Mouse (Mus musculus): ENCODE data around the gene Zc2hc1c. TPM values are rescaled to one million over a fixed set of nuclear protein-coding genes. Genes with fewer than 3 reads are reported as not detected.

Zc2hc1c gene
- polyA plus RNA-seq (2011; ENCODE audit: insufficient read length, low read depth, missing spikeins), result 0.32 and 0.53 TPM in 2 replicates

DNA sequence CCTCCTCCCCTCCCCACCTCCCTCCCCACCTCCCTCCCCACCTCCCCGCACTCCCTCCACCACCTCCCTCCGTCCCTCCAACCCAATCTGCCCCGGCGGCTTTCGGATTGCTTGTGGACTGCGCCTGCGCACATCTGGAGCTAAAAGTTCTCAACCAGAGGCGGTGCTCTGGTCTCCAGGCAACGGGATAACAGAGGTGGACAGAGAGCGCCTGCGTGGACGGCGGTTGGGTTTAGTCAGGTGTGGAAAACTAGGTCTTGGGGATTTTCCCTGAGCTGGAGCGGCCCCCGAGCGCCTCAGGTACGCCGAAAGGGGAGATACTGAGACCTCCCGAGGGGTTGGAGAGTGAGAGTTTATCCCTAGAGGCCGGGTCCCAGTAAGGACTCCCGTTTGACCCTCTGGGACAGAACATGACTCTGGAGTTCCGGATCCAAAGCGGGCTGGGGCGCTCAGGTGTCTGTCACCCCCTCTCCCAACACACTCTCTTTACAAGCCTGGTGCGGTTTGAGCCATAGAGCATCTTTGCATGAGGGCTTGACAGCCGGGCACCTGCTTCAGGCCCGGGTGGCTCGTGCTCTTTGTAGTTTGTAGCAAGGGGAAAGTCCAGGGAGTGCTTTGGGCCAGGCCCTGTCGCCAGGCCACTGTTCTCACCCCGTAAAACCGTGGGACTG, at the start of gene Zc2hc1c:
Zc2hc1c (plus strand) TSS at position 106 of the 671 bp plus-strand sequence.
- H3K27ac ChIP-seq (ENCODE audit: insufficient read depth, low read length), result peak within 1 kb of the TSS; percentile 60
- TF ChIP-seq POLR2A (IDR thresholded peaks at IDR 0.05; ENCODE audit: low read depth, low read length) (0 out of 2 replicates have a peak, but pooled peaks have one; percentile 33), CTCF (IDR thresholded peaks at IDR 0.05; ENCODE audit: borderline replicate concordance, insufficient read depth, low read length) (no peak)
- H3K4me1 ChIP-seq (ENCODE audit: control insufficient read depth, insufficient read depth, low read length), result peaks cover 3% of the 10 kb centered on the region; the same call in 1 of the 2 replicates
- peak within 1 kb of the TSS; percentile 54 for H3K4me3 ChIP-seq (ENCODE audit: insufficient read depth, low read length)

- TF ChIP-seq POLR2A (IDR thresholded peaks at IDR 0.05; ENCODE audit: low read depth, low read length) (0 out of 2 replicates have a peak, but pooled peaks have one; percentile 18), CTCF (IDR thresholded peaks at IDR 0.05; ENCODE audit: borderline replicate concordance, insufficient read depth, low read length) (no peak)
- Histone ChIP-seq H3K4me1 (ENCODE audit: control insufficient read depth, insufficient read depth, low read length) (no peaks in the 10 kb centered on the region), H3K27ac (ENCODE audit: insufficient read depth, low read length) (peak overlapping the region; percentile 59; the same call in 1 of the 2 replicates), H3K4me3 (ENCODE audit: insufficient read depth, low read length) (no peak overlapping the region)
These were observed 36.3 kb upstream of the Zc2hc1c start for GRCm38 (mm10) chr12:85252083-85252482.

- TF ChIP-seq POLR2A (IDR thresholded peaks at IDR 0.05; ENCODE audit: low read depth, low read length) (peak; percentile 47; the same call in 1 of the 2 replicates), CTCF (IDR thresholded peaks at IDR 0.05; ENCODE audit: borderline replicate concordance, insufficient read depth, low read length) (no peak)
- no peak overlapping the region for H3K4me3 ChIP-seq (ENCODE audit: insufficient read depth, low read length)
- H3K27ac ChIP-seq (ENCODE audit: insufficient read depth, low read length), result peak overlapping the region; percentile 54
- no peaks in the 10 kb centered on the region for H3K4me1 ChIP-seq (ENCODE audit: control insufficient read depth, insufficient read depth, low read length)
These were observed 32.2 kb upstream of the Zc2hc1c start for GRCm38 (mm10) chr12:85256074-85256751.

DNA sequence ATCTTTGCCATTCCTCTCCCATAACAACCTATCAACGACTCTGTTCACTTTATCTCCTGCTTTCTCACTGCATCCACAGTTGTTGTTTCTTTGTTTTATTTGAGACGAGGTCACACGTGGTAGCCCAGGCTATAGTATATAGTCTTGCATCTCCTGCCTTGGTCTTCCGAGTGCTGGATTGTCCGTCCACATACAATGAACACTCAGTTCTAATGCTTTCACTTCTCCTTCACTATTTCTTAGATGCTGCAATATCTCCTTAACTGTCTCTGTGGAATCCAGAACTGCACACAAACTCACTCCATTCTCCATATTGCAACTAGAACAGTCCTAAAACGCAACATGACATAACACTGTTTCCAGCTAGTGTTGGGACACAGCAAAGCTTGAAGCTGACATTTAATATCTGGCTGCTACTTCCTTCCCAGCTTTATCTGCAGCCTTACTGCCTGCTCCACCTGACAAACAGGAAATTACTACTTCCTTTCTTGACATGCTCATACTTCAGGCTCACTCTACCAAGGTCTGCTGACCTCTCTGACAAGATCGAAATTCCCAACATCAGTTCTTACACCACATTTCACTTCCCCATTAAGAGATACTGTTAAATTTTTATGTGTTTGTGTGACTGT, 31.3 kb upstream of the Zc2hc1c start:
- TF ChIP-seq POLR2A (IDR thresholded peaks at IDR 0.05; ENCODE audit: low read depth, low read length) (no peak), CTCF (IDR thresholded peaks at IDR 0.05; ENCODE audit: borderline replicate concordance, insufficient read depth, low read length) (no peak)
- H3K4me3 ChIP-seq (ENCODE audit: insufficient read depth, low read length), result no peak overlapping the region
- no peaks in the 10 kb centered on the region for H3K4me1 ChIP-seq (ENCODE audit: control insufficient read depth, insufficient read depth, low read length)
- H3K27ac ChIP-seq (ENCODE audit: insufficient read depth, low read length), result 0 out of 2 replicates have a peak overlapping the region, but pooled peaks have one; percentile 7

GRCm38 (mm10) chr12:85262489-85262888, 25.9 kb upstream of the Zc2hc1c start:
- H3K4me3 ChIP-seq (ENCODE audit: insufficient read depth, low read length), result no peak overlapping the region
- TF ChIP-seq CTCF (IDR thresholded peaks at IDR 0.05; ENCODE audit: borderline replicate concordance, insufficient read depth, low read length) (no peak), POLR2A (IDR thresholded peaks at IDR 0.05; ENCODE audit: low read depth, low read length) (no peak)
- no peak overlapping the region for H3K27ac ChIP-seq (ENCODE audit: insufficient read depth, low read length)
- peaks cover 6% of the 10 kb centered on the region for H3K4me1 ChIP-seq (ENCODE audit: control insufficient read depth, insufficient read depth, low read length)

DNA sequence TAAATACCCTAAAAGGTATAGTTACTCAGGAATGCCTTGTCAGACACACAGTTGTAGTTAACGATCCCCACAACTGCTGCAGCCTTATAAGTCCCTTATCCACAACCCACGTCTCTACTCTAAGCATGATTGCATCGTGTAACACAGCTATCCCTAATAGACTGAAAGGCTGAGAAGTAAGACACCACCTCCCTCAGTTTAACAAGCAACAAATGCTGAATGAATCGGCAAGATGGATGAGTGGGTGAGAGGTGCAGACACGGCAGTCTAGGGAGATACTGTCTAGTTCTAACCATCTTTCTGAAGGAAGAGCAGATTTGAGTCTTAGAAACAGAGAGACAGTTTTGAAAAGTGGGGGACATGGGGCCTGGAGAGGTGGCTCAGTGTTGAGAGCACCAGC, 25.2 kb upstream of the Zc2hc1c start:
- peaks cover 6% of the 10 kb centered on the region for H3K4me1 ChIP-seq (ENCODE audit: control insufficient read depth, insufficient read depth, low read length)
- no peak overlapping the region for H3K4me3 ChIP-seq (ENCODE audit: insufficient read depth, low read length)
- H3K27ac ChIP-seq (ENCODE audit: insufficient read depth, low read length), result peak overlapping the region; percentile 35; the same call in 1 of the 2 replicates
- TF ChIP-seq CTCF (IDR thresholded peaks at IDR 0.05; ENCODE audit: borderline replicate concordance, insufficient read depth, low read length), result no peak
- TF ChIP-seq POLR2A (IDR thresholded peaks at IDR 0.05; ENCODE audit: low read depth, low read length), result no peak

GRCm38 (mm10) chr12:85264531-85264930, 23.9 kb upstream of the Zc2hc1c start:
- Histone ChIP-seq H3K4me1 (ENCODE audit: control insufficient read depth, insufficient read depth, low read length) (peaks cover 6% of the 10 kb centered on the region), H3K4me3 (ENCODE audit: insufficient read depth, low read length) (no peak overlapping the region), H3K27ac (ENCODE audit: insufficient read depth, low read length) (no peak overlapping the region)
- TF ChIP-seq CTCF (IDR thresholded peaks at IDR 0.05; ENCODE audit: borderline replicate concordance, insufficient read depth, low read length), result no peak
- TF ChIP-seq POLR2A (IDR thresholded peaks at IDR 0.05; ENCODE audit: low read depth, low read length), result no peak

GRCm38 (mm10) chr12:85264940-85265339, 23.5 kb upstream of the Zc2hc1c start:
- H3K4me1 ChIP-seq (ENCODE audit: control insufficient read depth, insufficient read depth, low read length), result peaks cover 6% of the 10 kb centered on the region
- H3K4me3 ChIP-seq (ENCODE audit: insufficient read depth, low read length), result no peak overlapping the region
- no peak for TF ChIP-seq CTCF (IDR thresholded peaks at IDR 0.05; ENCODE audit: borderline replicate concordance, insufficient read depth, low read length)
- no peak for TF ChIP-seq POLR2A (IDR thresholded peaks at IDR 0.05; ENCODE audit: low read depth, low read length)
- H3K27ac ChIP-seq (ENCODE audit: insufficient read depth, low read length), result no peak overlapping the region

- no peak overlapping the region for H3K27ac ChIP-seq (ENCODE audit: insufficient read depth, low read length)
- no peak overlapping the region for H3K4me3 ChIP-seq (ENCODE audit: insufficient read depth, low read length)
- no peak for TF ChIP-seq CTCF (IDR thresholded peaks at IDR 0.05; ENCODE audit: borderline replicate concordance, insufficient read depth, low read length)
- TF ChIP-seq POLR2A (IDR thresholded peaks at IDR 0.05; ENCODE audit: low read depth, low read length), result no peak
- peaks cover 6% of the 10 kb centered on the region for H3K4me1 ChIP-seq (ENCODE audit: control insufficient read depth, insufficient read depth, low read length)
These were observed 22.1 kb upstream of the Zc2hc1c start for GRCm38 (mm10) chr12:85266248-85266647.
